Mouse (Mus musculus) embryo, embryonic 11.5 days (tissue): ENCODE data around the gene Atp5j.

Experiments
- DNase-seq: peaks from one replicate; pipeline ENCODE4 v3.0.0-alpha.2; 2012; ENCODE audit warnings: low read depth, low spot score

Gene Atp5j

GRCm38 (mm10) chr16:84807874-84808273 is 27.6 kb downstream of the Atp5j start:
- no peak for DNase-seq

GRCm38 (mm10) chr16:84806175-84806574 is 29.2 kb downstream of the Atp5j start:
- DNase-seq = no peak

GRCm38 (mm10) chr16:84804866-84805265 is 30.6 kb downstream of the Atp5j start:
- no peak for DNase-seq

- no peak for DNase-seq
These were observed 33.2 kb downstream of the Atp5j start for GRCm38 (mm10) chr16:84802217-84802616.

- no peak for DNase-seq
These were observed 35.4 kb downstream of the Atp5j start for GRCm38 (mm10) chr16:84800038-84800437.

GRCm38 (mm10) chr16:84796678-84797077 is 38.7 kb downstream of the Atp5j start:
- no peak for DNase-seq

GRCm38 (mm10) chr16:84795337-84795736 is 40.1 kb downstream of the Atp5j start:
- no peak for DNase-seq

- DNase-seq = no peak
These were observed 42.0 kb downstream of the Atp5j start for GRCm38 (mm10) chr16:84793401-84793800.

GRCm38 (mm10) chr16:84790595-84791165 is 44.7 kb downstream of the Atp5j start:
- DNase-seq = no peak

GRCm38 (mm10) chr16:84784966-84785365 is 50.5 kb downstream of the Atp5j start:
- DNase-seq = no peak

- no peak for DNase-seq
These were observed 52.1 kb downstream of the Atp5j start for GRCm38 (mm10) chr16:84783279-84783678.

GRCm38 (mm10) chr16:84779718-84780117 is 55.7 kb downstream of the Atp5j start:
- DNase-seq = no peak

- DNase-seq = no peak
These were observed 56.4 kb downstream of the Atp5j start for GRCm38 (mm10) chr16:84778861-84779630.

- no peak for DNase-seq
These were observed 57.0 kb downstream of the Atp5j start for GRCm38 (mm10) chr16:84778431-84778830.
